Mouse (Mus musculus) left cerebral cortex, postnatal 36 days (tissue): ENCODE data around the gene Dmrta2. TPM values are rescaled to one million over a fixed set of nuclear protein-coding genes. Genes with fewer than 3 reads are reported as not detected.

ENCODE experiments used
- DNase-seq, 2 experiments: peaks; one replicate each; pipeline ENCODE4 v3.0.0; 2021 to 2022; ENCODE audit warnings: low spot score in 2 of 2, mixed read lengths in 1 of 2
- intact Hi-C: fragments of 180-260 bp; cut with DNase I; formaldehyde crosslinking; loops from one replicate; pipeline ENCODE4 v1.15.1; 2025
- total RNA-seq, 2 experiments: library from RNA; stranded (reverse); gene quantifications; 2 replicates each; pipeline ENCODE4 v1.2.3; 2021

The Dmrta2 gene
- total RNA-seq, 2 experiments from 2014 or later = 2.4 to 2.7 TPM

DNA sequence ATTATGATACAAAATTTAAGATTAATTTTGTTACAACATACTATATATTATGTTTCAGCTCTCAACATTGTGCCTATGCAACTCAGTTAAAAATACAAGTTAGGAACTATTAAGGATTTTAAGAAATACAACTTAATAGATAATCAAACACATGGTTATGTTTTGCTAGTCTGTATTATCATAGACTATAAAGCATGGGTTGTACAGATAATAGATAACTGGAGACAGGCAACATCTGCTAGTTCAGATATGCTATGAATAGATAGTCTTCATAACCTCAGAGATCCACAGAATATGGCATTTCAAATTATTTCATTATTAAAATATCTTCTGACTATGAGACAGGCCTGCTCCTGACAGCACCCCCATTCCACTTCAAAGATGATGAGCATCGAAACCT is 28.2 kb downstream of the Dmrta2 start:
- intact Hi-C loops = no loop called here
- no peak for DNase-seq

DNA sequence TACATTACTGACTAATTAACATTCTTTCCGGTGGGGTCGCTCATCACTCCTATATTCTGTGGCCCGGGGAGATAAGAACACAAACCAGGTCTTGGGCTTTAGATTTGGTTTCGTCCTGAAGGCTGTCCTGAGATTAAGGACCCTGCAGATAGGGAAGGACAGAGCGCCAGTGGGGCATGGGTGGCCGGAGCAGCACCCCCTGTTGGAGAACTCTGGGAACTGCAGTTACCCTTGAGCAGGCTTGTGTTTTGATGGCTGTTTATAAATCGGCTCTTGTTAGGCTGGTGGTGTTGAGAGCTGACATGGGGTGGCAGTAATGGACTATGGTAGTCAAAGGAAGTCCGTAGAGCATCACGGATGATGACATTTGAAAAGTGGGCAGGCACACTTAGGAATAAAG is 41.3 kb downstream of the Dmrta2 start:
- intact Hi-C loops = no loop called here
- DNase-seq = no peak

DNA sequence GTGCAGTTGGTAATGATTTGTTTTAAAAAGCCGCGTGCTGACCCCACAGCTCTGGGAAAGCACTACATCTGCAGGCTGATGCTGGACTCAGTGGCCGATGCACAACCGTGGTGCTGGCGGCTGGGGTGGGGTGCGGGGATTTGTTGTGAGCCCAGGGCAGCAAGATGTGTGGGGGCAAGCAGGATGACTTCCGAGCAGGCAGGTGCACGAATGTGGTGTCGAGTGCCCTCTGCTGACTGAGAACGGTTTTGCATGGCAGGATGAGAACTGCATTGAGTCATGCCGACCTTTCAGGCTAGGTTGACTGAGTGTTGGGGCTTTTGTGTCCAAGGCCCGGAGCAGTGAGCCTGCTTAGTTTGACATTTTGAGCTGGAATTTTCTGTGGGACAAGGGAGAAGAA is 42.4 kb downstream of the Dmrta2 start:
- intact Hi-C loops = loop anchor here (2.0 to 10.0 kb wide), 2 partner anchors 261 to 515 kb away; no protein-coding TSS in a partner anchor
- DNase-seq = peak; percentile 78 to 82

DNA sequence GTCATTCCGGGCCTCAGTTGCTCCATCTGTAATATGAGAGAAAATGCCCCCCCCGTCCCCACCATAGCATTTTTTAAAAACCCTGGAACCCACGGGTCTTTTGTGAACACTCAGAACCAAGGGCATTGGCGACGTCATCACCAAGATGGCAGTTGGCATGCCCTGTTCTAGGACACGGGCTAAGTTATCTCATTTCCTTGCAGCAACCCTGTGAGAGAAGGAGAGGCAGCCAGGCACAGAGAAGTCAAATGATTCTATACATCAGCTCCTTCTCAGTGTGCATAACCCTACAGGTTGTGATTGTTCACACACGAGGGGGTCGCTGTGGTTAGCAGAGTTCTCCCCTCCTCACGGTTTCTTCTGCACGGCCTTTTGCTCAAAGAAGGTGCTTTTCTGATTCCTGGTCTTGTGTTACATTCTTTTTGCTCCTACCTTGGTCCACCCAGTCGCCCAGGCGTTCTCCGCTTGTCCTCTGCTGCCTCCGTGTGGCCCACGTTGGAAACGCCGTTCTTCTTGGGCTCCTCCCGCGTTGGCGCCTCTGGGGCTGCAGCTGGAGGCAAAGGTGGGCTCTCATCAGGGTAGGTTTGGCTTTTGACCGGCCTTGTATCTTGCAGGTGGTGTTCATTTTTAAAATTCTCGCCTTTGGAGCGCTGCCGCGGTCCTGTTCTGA is 44.2 kb downstream of the Dmrta2 start:
- intact Hi-C loops = loop anchor here (2.0 to 10.0 kb wide), 2 partner anchors 263 to 517 kb away; no protein-coding TSS in a partner anchor
- DNase-seq = peak; percentile 82 to 86

DNA sequence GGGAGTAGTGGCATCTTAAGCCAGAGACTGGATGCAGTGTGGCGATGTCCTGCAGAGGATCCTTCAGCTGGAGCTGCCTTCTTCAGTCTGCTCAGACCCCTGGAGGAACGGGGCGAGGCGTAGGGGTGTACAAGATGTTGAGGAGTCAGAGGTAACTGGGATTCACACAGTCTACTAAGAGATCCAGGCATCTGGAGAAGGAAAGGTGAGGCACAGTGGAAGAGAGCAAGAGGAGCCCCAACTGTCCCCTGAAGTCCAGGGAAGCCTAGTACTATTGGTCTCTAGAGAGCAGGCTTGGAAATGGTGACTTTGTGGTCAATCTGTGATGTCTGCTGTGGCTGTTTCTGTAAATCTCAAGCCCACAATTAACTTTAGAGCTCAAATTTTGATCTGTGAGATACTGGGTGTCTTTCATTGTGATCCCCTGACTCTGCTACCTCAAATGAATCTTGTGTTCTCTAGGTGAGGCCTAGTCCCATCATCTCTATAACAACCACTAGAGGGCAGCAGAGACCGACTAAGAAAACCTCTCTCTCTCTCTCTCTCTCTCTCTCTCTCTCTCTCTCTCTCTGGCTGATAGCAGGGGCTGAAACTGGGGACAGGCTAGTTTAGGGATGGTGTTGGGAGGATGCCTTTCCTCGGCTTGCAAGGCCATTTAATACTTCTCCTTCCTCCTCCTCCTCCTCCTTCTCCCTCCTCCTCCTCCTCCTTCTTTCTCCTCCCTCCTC is 50.8 kb downstream of the Dmrta2 start:
- intact Hi-C loops = loop anchor here (5.0 to 10.0 kb wide), 2 partner anchors 524 to 1659 kb away; no protein-coding TSS in a partner anchor
- DNase-seq = no peak

DNA sequence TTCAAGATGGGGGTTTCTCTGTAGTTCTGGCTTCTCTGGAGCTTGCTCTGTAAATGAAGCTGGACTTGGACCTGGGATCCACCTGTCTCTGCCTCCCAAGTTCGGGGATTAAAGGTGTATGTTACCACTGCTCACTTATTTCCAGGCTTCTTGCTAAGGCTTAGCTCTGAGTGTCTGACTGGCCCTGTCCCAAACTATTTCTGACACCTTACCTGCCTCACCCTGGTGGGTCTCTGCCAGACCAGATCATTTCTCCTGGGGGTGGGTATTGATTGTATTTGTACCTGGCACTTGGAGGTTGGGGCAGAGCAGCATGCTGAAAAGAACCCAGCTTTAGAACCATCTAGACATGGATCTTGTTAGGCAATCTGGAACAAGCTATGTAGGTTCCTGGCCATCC is 51.6 kb downstream of the Dmrta2 start:
- no peak for DNase-seq
- intact Hi-C loops = loop anchor here (5.0 to 10.0 kb wide), 2 partner anchors 525 to 1658 kb away; no protein-coding TSS in a partner anchor
